Mouse (Mus musculus) heart, postnatal 0 days (tissue): ENCODE results near the gene AC129217.1. TPM values are rescaled to one million over a fixed set of nuclear protein-coding genes. Genes with fewer than 3 reads are reported as not detected.
A peak's percentile ranks its signal among the peaks of the same experiment; 100 is the strongest.

Source experiments
- ATAC-seq: fragments of 200-750 bp; cut with Nextera tagmentation; 2 replicates; pipeline ENCODE4 v1.8.0; 2017; ENCODE audit warnings: low read depth, moderate number of reproducible peaks, moderate library complexity; ENCODE audit not compliant: insufficient read depth
- DNase-seq: peaks from one replicate; pipeline ENCODE4 v3.0.0-alpha.2; 2016; ENCODE audit warnings: low spot score
- H3K27ac ChIP-seq: fragments of 300-500 bp; sonication (generic); 2 replicates; pipeline ENCODE4 v1.5.1; 2014; ENCODE audit warnings: low read depth, mild to moderate bottlenecking
- H3K27me3 ChIP-seq: fragments of 300-500 bp; sonication (generic); 2 replicates; pipeline ENCODE4 v1.6.1; 2014; ENCODE audit warnings: low read length, mixed read lengths; ENCODE audit not compliant: control insufficient read depth, insufficient read depth
- H3K36me3 ChIP-seq: fragments of 300-500 bp; sonication (generic); replicated peaks from 2 replicates; pipeline ENCODE4 v1.6.1; 2014; ENCODE audit warnings: low read length, mixed read lengths; ENCODE audit not compliant: control insufficient read depth, insufficient read depth
- H3K4me1 ChIP-seq: fragments of 300-500 bp; sonication (generic); 2 replicates; pipeline ENCODE4 v1.6.1; 2014; ENCODE audit warnings: antibody characterized with exemption; ENCODE audit not compliant: control insufficient read depth, insufficient read depth
- H3K4me2 ChIP-seq: fragments of 300-500 bp; sonication (generic); 2 replicates; pipeline ENCODE4 v1.6.1; 2014; ENCODE audit warnings: low read depth, mild to moderate bottlenecking, low read length, moderate library complexity
- H3K4me3 ChIP-seq: fragments of 300-500 bp; sonication (generic); 2 replicates; pipeline ENCODE4 v1.5.1; 2014; ENCODE audit warnings: low read depth, low read length
- H3K9ac ChIP-seq: fragments of 300-500 bp; sonication (generic); replicated peaks from 2 replicates; pipeline ENCODE4 v1.6.1; 2014; ENCODE audit warnings: low read depth, low read length, mixed read lengths
- H3K9me3 ChIP-seq: fragments of 300-500 bp; sonication (generic); replicated peaks from 2 replicates; pipeline ENCODE4 v1.6.1; 2016; ENCODE audit warnings: low read length; ENCODE audit not compliant: control insufficient read depth
- CTCF ChIP-seq: IDR thresholded peaks from 2 replicates; pipeline ENCODE4 v1.5.1; 2016; ENCODE audit warnings: antibody characterized with exemption, control low read depth, low read depth
- EP300 ChIP-seq: IDR thresholded peaks from 2 replicates; pipeline ENCODE4 v1.6.1; 2016; ENCODE audit warnings: antibody characterized with exemption, low read depth
- WGBS: fragments of 180-500 bp; shearing (Covaris S2); extraction: QIAGEN DNeasy Blood & Tissue Kit; methylation state at CpG from one replicate; pipeline ENCODE4 v1.1.7; 2014; 5-methylcytosine and 5-hydroxymethylcytosine counted together
- polyA plus RNA-seq: library from polyadenylated mRNA; unstranded; fragments of >200 nt; fragmentation: Nextera tagmentation; extraction: Ambion mirVana; gene quantifications from 2 replicates; pipeline ENCODE4 v1.2.1, GENCODE M21; 2015
- total RNA-seq: library from RNA; depleted of rRNA; stranded (reverse); fragments of >200 nt; gene quantifications from 2 replicates; pipeline ENCODE4 v1.2.3, GENCODE M21; 2014; ENCODE audit warnings: low replicate concordance

AC129217.1 gene
- total and polyA plus RNA-seq, 2 experiments from 2014 or later = not detected

- Histone ChIP-seq H3K4me2 (peak within 1 kb of the TSS; percentile 95), H3K27ac (peak within 1 kb of the TSS; percentile 99), H3K4me3 (peak within 1 kb of the TSS; percentile 96), H3K27me3 (no peaks in the 10 kb centered on the region), H3K4me1 (peaks cover 20% of the 10 kb centered on the region), H3K9me3 (no peaks in the 10 kb centered on the region), H3K36me3 (peaks cover 39% of the 10 kb centered on the region), H3K9ac (peak within 1 kb of the TSS; percentile 97)
- under 1% methylated on average over 78 of the region's 83 CpGs for WGBS
- peak; percentile 100 for DNase-seq
- no peak for TF ChIP-seq CTCF
- TF ChIP-seq EP300 = no peak
- peak; percentile 93 for ATAC-seq
Observed at GRCm38 (mm10) chr19:8819596-8820423, 9.8 kb upstream of the AC129217.1 start, which contains the start of gene Hnrnpul2. TSS of gene Hnrnpul2 (plus strand) at chr19:8820010.

GRCm38 (mm10) chr19:8820424-8820956, 9.1 kb upstream of the AC129217.1 start:
- peaks cover 20% of the 10 kb centered on the region for H3K4me1 ChIP-seq
- peak overlapping the region; percentile 99 for H3K27ac ChIP-seq
- DNase-seq (no peak), ATAC-seq (peak; percentile 4)
- H3K4me2 ChIP-seq = peak overlapping the region; percentile 95
- WGBS = under 1% methylated on average over 39 of the region's 48 CpGs
- peaks cover 39% of the 10 kb centered on the region for H3K36me3 ChIP-seq
- H3K4me3 ChIP-seq = peak overlapping the region; percentile 96
- H3K27me3 ChIP-seq = no peaks in the 10 kb centered on the region
- no peaks in the 10 kb centered on the region for H3K9me3 ChIP-seq
- peak overlapping the region; percentile 97 for H3K9ac ChIP-seq
- no peak for TF ChIP-seq EP300
- no peak for TF ChIP-seq CTCF

DNA sequence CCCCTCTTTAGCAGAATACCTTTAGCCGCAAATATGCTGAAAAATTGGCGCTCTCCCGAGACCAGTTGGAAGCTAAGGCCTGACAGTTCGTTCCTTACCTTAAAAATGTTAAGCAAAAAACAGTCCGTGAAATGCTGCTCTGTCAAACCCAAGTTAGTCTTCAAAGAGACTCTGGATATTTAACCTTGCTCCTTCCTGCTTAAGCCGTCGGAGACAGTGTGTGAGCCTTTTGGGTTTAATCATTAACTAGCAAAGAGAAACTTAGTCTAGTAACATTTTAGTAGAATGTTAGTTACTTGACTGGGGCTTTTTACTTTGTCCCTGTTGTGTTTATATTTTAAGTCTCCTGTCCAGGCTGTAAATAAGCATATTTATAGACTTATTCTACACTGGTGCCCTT, 8.4 kb upstream of the AC129217.1 start:
- Histone ChIP-seq H3K9me3 (no peaks in the 10 kb centered on the region), H3K9ac (peak overlapping the region; percentile 97), H3K27me3 (no peaks in the 10 kb centered on the region), H3K4me3 (peak overlapping the region; percentile 96), H3K36me3 (peaks cover 42% of the 10 kb centered on the region), H3K4me1 (peaks cover 20% of the 10 kb centered on the region), H3K27ac (peak overlapping the region; percentile 99), H3K4me2 (peak overlapping the region; percentile 95)
- TF ChIP-seq EP300 (no peak), CTCF (no peak)
- ATAC-seq (no peak), DNase-seq (no peak)
- WGBS = under 1% methylated on average over 7 of the region's 7 CpGs

GRCm38 (mm10) chr19:8822696-8823095, 6.9 kb upstream of the AC129217.1 start:
- no peak overlapping the region for H3K27ac ChIP-seq
- H3K36me3 ChIP-seq = peaks cover 49% of the 10 kb centered on the region
- peak overlapping the region; percentile 96 for H3K4me3 ChIP-seq
- WGBS = 56% methylated on average over 8 of the region's 8 CpGs
- peak overlapping the region; percentile 95 for H3K4me2 ChIP-seq
- H3K4me1 ChIP-seq = peaks cover 18% of the 10 kb centered on the region
- DNase-seq (no peak), ATAC-seq (no peak)
- H3K27me3 ChIP-seq = no peaks in the 10 kb centered on the region
- peak overlapping the region; percentile 21; the same call in 1 of the 2 replicates for H3K9ac ChIP-seq
- no peak for TF ChIP-seq CTCF
- H3K9me3 ChIP-seq = no peaks in the 10 kb centered on the region

DNA sequence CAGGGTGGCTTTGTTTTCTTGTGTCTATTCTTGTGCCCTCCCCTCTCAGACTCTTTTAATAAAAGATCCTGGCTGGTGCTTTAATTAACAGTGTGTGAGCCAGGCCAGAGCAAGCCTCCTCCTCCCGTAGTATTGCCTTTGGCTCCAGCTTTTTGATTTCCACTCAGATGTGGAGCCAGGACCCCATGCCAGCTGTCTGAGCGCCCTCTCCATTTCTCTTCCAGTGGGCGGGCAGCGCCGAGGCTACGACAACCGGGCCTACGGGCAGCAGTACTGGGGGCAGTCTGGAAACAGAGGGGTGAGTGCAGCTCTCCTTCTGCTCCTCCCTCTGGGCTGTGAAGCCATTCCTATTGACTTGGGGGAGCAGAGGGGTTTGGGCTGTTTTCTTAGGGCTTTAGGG, 1.1 kb downstream of the AC129217.1 start:
- 85% methylated on average over 8 of the region's 8 CpGs for WGBS
- H3K9ac ChIP-seq = no peak overlapping the region

More for the DNA sequence above, 1.1 kb downstream of the AC129217.1 start:
- no peaks in the 10 kb centered on the region for H3K9me3 ChIP-seq
- no peaks in the 10 kb centered on the region for H3K27me3 ChIP-seq
- H3K36me3 ChIP-seq = peaks cover 95% of the 10 kb centered on the region
- no peak overlapping the region for H3K4me2 ChIP-seq
- ATAC-seq = no peak
- no peak overlapping the region for H3K4me3 ChIP-seq
- no peak for DNase-seq
- no peaks in the 10 kb centered on the region for H3K4me1 ChIP-seq
- no peak overlapping the region for H3K27ac ChIP-seq
- TF ChIP-seq EP300 (no peak), CTCF (no peak)
